Mouse (Mus musculus): ENCODE measurements at regions not wholly inside any gene's neighbourhood (a gene's known extent, or its start where the extent isn't known, plus 50 kb on each side); places are given as distances from the start of the nearest gene placed in this dataset.
A peak's percentile ranks its signal among the peaks of the same experiment; 100 is the strongest.

GRCm38 (mm10) chr1:23264251-23264650 lies 133.3 kb downstream of the Ogfrl1 start:
- ATAC-seq (ENCODE audit: low FRiP score): no peak

GRCm38 (mm10) chr1:23263798-23264197 lies 133.8 kb downstream of the Ogfrl1 start:
- WGBS: 45% methylated on average over 4 of the region's 4 CpGs
- Histone ChIP-seq H3K9me3 (replicated peaks) (no peaks in the 10 kb centered on the region), H3K27ac (replicated peaks) (no peak overlapping the region), H3K9ac (replicated peaks) (no peak overlapping the region), H3K27me3 (replicated peaks) (no peaks in the 10 kb centered on the region), H3K4me1 (peaks cover 10% of the 10 kb centered on the region; the same call in 1 of the 2 replicates), H3K4me3 (replicated peaks) (no peak overlapping the region), H3K4me2 (no peak overlapping the region), H3K36me3 (no peaks in the 10 kb centered on the region)
- ATAC-seq (ENCODE audit: low FRiP score): no peak

More at GRCm38 (mm10) chr1:23264251-23264650, 133.3 kb downstream of the Ogfrl1 start:
- WGBS: 63% methylated on average over 3 of the region's 3 CpGs
- Histone ChIP-seq H3K27me3 (replicated peaks) (no peaks in the 10 kb centered on the region), H3K9ac (replicated peaks) (no peak overlapping the region), H3K4me1 (peaks cover 10% of the 10 kb centered on the region; the same call in 1 of the 2 replicates), H3K9me3 (replicated peaks) (no peaks in the 10 kb centered on the region), H3K4me3 (replicated peaks) (no peak overlapping the region), H3K4me2 (no peak overlapping the region), H3K27ac (replicated peaks) (no peak overlapping the region), H3K36me3 (no peaks in the 10 kb centered on the region)

- WGBS: 67% methylated on average over 3 of the region's 3 CpGs
- ATAC-seq (ENCODE audit: low FRiP score): no peak
- Histone ChIP-seq H3K4me3 (replicated peaks) (no peak overlapping the region), H3K27ac (replicated peaks) (no peak overlapping the region), H3K9me3 (replicated peaks) (no peaks in the 10 kb centered on the region), H3K36me3 (no peaks in the 10 kb centered on the region), H3K27me3 (replicated peaks) (no peaks in the 10 kb centered on the region), H3K4me2 (no peak overlapping the region), H3K4me1 (peaks cover 15% of the 10 kb centered on the region), H3K9ac (replicated peaks) (no peak overlapping the region)
Measured at GRCm38 (mm10) chr1:23261652-23262051, 135.9 kb downstream of the Ogfrl1 start.

DNA sequence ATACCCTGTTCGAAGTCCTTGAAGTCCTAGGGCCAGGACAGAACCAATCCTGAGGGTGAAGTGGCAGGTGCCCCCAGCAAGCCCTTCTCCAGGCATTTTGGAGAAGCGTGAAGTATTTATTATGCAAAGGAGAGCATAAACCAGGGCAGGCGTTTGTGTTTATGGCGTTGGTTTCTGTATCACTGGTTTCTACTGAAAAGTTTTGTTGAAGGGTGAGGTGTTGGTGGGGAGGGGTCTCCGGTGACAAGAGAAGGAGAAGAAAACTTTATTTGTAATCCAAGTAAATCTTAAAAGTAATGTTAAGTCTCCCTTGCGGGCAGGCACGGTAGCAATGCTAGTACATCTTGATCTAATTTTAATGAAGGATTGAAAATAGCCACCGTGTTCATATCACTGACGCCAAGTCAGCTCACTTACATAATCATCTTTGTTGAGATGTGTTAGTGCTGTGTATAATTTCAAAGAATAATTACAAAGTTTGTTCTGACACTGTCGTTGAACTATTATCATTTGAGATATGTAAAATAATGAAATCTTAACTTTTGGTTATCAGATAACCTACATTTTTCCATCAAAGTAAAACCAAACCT lies 140.2 kb downstream of the Ogfrl1 start:
- Histone ChIP-seq H3K9me3 (replicated peaks) (no peaks in the 10 kb centered on the region), H3K9ac (replicated peaks) (peak overlapping the region; percentile 75), H3K36me3 (no peaks in the 10 kb centered on the region), H3K4me1 (peaks cover 15% of the 10 kb centered on the region; the same call in 1 of the 2 replicates), H3K27ac (replicated peaks) (peak overlapping the region; percentile 94; the same call in 1 of the 2 replicates), H3K4me2 (peak overlapping the region; percentile 78), H3K4me3 (replicated peaks) (peak overlapping the region; percentile 76), H3K27me3 (replicated peaks) (no peaks in the 10 kb centered on the region)
- ATAC-seq (ENCODE audit: low FRiP score): no peak
- 17% methylated on average over 10 of the region's 10 CpGs for WGBS

- Histone ChIP-seq H3K9ac (replicated peaks) (peak overlapping the region; percentile 75), H3K27ac (replicated peaks) (peak overlapping the region; percentile 94), H3K4me1 (peaks cover 15% of the 10 kb centered on the region; the same call in 1 of the 2 replicates), H3K9me3 (replicated peaks) (no peaks in the 10 kb centered on the region; the same call in 1 of the 2 replicates), H3K36me3 (no peaks in the 10 kb centered on the region), H3K27me3 (replicated peaks) (no peaks in the 10 kb centered on the region), H3K4me2 (peak overlapping the region; percentile 78), H3K4me3 (replicated peaks) (peak overlapping the region; percentile 76)
- under 1% methylated on average over 45 of the region's 45 CpGs for WGBS
- ATAC-seq (ENCODE audit: low FRiP score): no peak; the same call in 1 of the 2 replicates
Measured at GRCm38 (mm10) chr1:23256630-23257001, 141.0 kb downstream of the Ogfrl1 start.

- peak; percentile 99 for ATAC-seq (ENCODE audit: low FRiP score)
- H3K9ac ChIP-seq (replicated peaks): peak overlapping the region; percentile 75
- no peaks in the 10 kb centered on the region for H3K27me3 ChIP-seq (replicated peaks)
- peak overlapping the region; percentile 78 for H3K4me2 ChIP-seq
- under 1% methylated on average over 50 of the region's 80 CpGs for whole genome bisulfite sequencing
- no peaks in the 10 kb centered on the region; the same call in 1 of the 2 replicates for H3K9me3 ChIP-seq (replicated peaks)
- peak overlapping the region; percentile 76 for H3K4me3 ChIP-seq (replicated peaks)
- H3K4me1 ChIP-seq: peaks cover 15% of the 10 kb centered on the region; the same call in 1 of the 2 replicates
- peak overlapping the region; percentile 94 for H3K27ac ChIP-seq (replicated peaks)
- no peaks in the 10 kb centered on the region for H3K36me3 ChIP-seq
Measured at GRCm38 (mm10) chr1:23255925-23256629, 141.5 kb downstream of the Ogfrl1 start.

DNA sequence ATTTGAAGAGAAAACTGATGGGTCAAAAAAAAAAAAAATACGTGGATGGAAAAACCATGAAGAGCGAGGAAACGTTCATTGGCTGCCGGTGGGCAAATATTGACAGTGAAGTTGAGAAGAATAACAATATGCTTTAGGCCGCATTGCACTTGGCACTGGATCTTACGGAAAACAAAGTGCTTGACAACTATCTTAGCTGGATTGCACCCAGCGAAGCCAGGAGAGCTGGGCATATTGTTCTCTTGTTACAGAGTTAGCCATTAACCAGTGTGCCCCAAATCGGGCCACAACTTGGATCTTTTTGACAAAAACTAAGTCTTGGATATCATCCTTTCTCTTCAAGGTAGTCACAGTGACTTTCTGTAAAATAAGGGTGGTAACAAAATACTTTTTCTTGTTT lies 143.3 kb downstream of the Ogfrl1 start:
- H3K9ac ChIP-seq (replicated peaks): no peak overlapping the region

DNA sequence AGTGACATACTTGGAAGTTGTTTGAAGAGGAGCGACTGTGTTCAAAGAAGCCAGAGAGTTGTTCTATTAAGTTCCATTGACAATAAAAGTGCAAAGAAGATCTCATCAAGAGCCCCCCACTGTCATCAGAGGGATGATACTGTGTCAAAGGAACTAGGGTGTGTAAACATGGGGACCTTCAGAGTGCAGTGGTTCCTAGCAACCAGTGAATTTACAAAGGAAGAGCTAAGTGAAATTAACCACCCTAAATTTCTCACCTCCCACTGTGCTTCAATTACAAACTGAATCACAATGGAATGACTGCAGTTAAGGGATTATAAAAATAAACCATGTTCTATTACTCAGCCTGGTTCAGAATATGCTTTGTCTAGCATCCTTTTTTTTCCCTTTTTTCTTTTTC lies 129.5 kb upstream of the 4933415F23Rik start:
- no peak overlapping the region for H3K4me3 ChIP-seq (replicated peaks)
- no peak overlapping the region for H3K4me2 ChIP-seq
- no peak overlapping the region for H3K27ac ChIP-seq (replicated peaks)
- WGBS: 18% methylated on average over 1 of the region's 1 CpGs
- H3K9me3 ChIP-seq (replicated peaks): 0 out of 2 replicates have a peak, but pooled peaks cover 3% of the 10 kb centered on the region
- no peaks in the 10 kb centered on the region for H3K36me3 ChIP-seq
- no peaks in the 10 kb centered on the region for H3K4me1 ChIP-seq
- no peaks in the 10 kb centered on the region for H3K27me3 ChIP-seq (replicated peaks)
- peak; percentile 63 for ATAC-seq (ENCODE audit: low FRiP score)
- H3K9ac ChIP-seq (replicated peaks): no peak overlapping the region

More for the DNA sequence above, 143.3 kb downstream of the Ogfrl1 start:
- Histone ChIP-seq H3K27ac (replicated peaks) (no peak overlapping the region), H3K4me3 (replicated peaks) (no peak overlapping the region), H3K4me1 (peaks cover 9% of the 10 kb centered on the region; the same call in 1 of the 2 replicates), H3K36me3 (no peaks in the 10 kb centered on the region), H3K4me2 (no peak overlapping the region), H3K27me3 (replicated peaks) (no peaks in the 10 kb centered on the region), H3K9me3 (replicated peaks) (no peaks in the 10 kb centered on the region; the same call in 1 of the 2 replicates)
- WGBS: 69% methylated on average over 8 of the region's 8 CpGs
- ATAC-seq (ENCODE audit: low FRiP score): no peak

GRCm38 (mm10) chr1:23228478-23228877 lies 126.4 kb upstream of the 4933415F23Rik start:
- WGBS: 78% methylated on average over 6 of the region's 6 CpGs
- H3K27ac ChIP-seq (replicated peaks): no peak overlapping the region
- ATAC-seq (ENCODE audit: low FRiP score): no peak
- H3K27me3 ChIP-seq (replicated peaks): no peaks in the 10 kb centered on the region
- H3K4me1 ChIP-seq: no peaks in the 10 kb centered on the region
- no peaks in the 10 kb centered on the region for H3K36me3 ChIP-seq
- H3K4me2 ChIP-seq: no peak overlapping the region
- H3K4me3 ChIP-seq (replicated peaks): no peak overlapping the region
- H3K9ac ChIP-seq (replicated peaks): no peak overlapping the region
- no peaks in the 10 kb centered on the region for H3K9me3 ChIP-seq (replicated peaks)

GRCm38 (mm10) chr1:23214462-23215158 lies 112.6 kb upstream of the 4933415F23Rik start:
- Histone ChIP-seq H3K9ac (replicated peaks) (no peak overlapping the region), H3K27me3 (replicated peaks) (no peaks in the 10 kb centered on the region), H3K4me2 (no peak overlapping the region), H3K36me3 (no peaks in the 10 kb centered on the region), H3K9me3 (replicated peaks) (no peaks in the 10 kb centered on the region), H3K4me1 (no peaks in the 10 kb centered on the region; the same call in 1 of the 2 replicates), H3K4me3 (replicated peaks) (no peak overlapping the region), H3K27ac (replicated peaks) (no peak overlapping the region)
- ATAC-seq (ENCODE audit: low FRiP score): no peak
- WGBS: 71% methylated on average over 13 of the region's 13 CpGs

DNA sequence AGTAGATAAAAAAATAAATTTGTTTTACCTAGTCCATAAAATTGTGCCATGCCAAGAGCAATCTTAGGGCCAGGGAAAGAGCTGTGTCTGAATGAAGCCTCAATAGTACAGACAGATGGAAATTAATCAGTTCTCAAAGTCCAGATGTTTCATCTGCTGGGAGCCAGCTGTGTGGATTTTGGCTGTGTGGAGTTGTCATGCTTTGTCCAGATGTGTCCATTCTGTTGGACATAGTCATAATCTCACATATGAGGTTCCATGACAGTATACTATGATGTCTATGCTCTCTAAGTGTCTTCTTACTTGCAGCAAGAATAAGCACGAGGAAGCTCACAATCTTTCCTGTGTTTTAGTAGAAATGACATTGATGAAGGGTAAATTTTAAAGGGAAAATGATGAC lies 105.8 kb upstream of the 4933415F23Rik start:
- no peak overlapping the region for H3K4me3 ChIP-seq (replicated peaks)
- H3K4me2 ChIP-seq: no peak overlapping the region
- H3K27me3 ChIP-seq (replicated peaks): no peaks in the 10 kb centered on the region
- H3K4me1 ChIP-seq: no peaks in the 10 kb centered on the region
- no peak for ATAC-seq (ENCODE audit: low FRiP score)
- no peaks in the 10 kb centered on the region for H3K9me3 ChIP-seq (replicated peaks)
- no peak overlapping the region for H3K27ac ChIP-seq (replicated peaks)
- H3K9ac ChIP-seq (replicated peaks): no peak overlapping the region
- H3K36me3 ChIP-seq: no peaks in the 10 kb centered on the region
- WGBS: 78% methylated on average over 1 of the region's 1 CpGs

Measured in neural tube, embryonic 15.5 days (tissue).